Mouse (Mus musculus): ENCODE data around the gene Nudt14. TPM values are rescaled to one million over a fixed set of nuclear protein-coding genes. Genes with fewer than 3 reads are reported as not detected.

The Nudt14 gene
- total and polyA plus RNA-seq, 2 experiments from 2014 or later = 28.2 to 33.9 TPM

- H3K27me3 ChIP-seq (ENCODE audit: control insufficient read depth, insufficient read depth, low read length) = peaks cover 70% of the 10 kb centered on the region
- H3K4me1 ChIP-seq (ENCODE audit: control insufficient read depth, insufficient read depth) = peaks cover 24% of the 10 kb centered on the region
- DNase-seq (ENCODE audit: low spot score) = no peak
- no peaks in the 10 kb centered on the region for H3K9me3 ChIP-seq (replicated peaks; ENCODE audit: control insufficient read depth, low read length)
- no peak for TF ChIP-seq EP300 (IDR thresholded peaks at IDR 0.05; ENCODE audit: low read depth)
- no peak for TF ChIP-seq CTCF (IDR thresholded peaks at IDR 0.05; ENCODE audit: low read depth)
- peak overlapping the region; percentile 22 for H3K9ac ChIP-seq (replicated peaks; ENCODE audit: low read depth, low read length)
- H3K36me3 ChIP-seq (replicated peaks; ENCODE audit: control insufficient read depth, insufficient read depth, low read length) = no peaks in the 10 kb centered on the region
- H3K27ac ChIP-seq (ENCODE audit: low read depth) = peak overlapping the region; percentile 53
- peak; percentile 41 for ATAC-seq (ENCODE audit: insufficient read depth, low read depth)
- H3K4me3 ChIP-seq (ENCODE audit: low read depth, low read length) = peak overlapping the region; percentile 53
- H3K4me2 ChIP-seq (ENCODE audit: low read depth, low read length) = peak overlapping the region; percentile 81
- 2% methylated on average over 98 of the region's 124 CpGs for WGBS
Measured at GRCm38 (mm10) chr12:112928401-112929241, 13.3 kb downstream of the Nudt14 start.

GRCm38 (mm10) chr12:112927265-112927664 is 14.7 kb downstream of the Nudt14 start:
- ATAC-seq (ENCODE audit: insufficient read depth, low read depth) = no peak
- no peaks in the 10 kb centered on the region for H3K9me3 ChIP-seq (replicated peaks; ENCODE audit: control insufficient read depth, low read length)
- 0 out of 2 replicates have a peak overlapping the region, but pooled peaks have one; percentile 13 for H3K4me2 ChIP-seq (ENCODE audit: low read depth, low read length)
- 65% methylated on average over 14 of the region's 14 CpGs for WGBS
- no peaks in the 10 kb centered on the region for H3K36me3 ChIP-seq (replicated peaks; ENCODE audit: control insufficient read depth, insufficient read depth, low read length)
- no peak overlapping the region for H3K4me3 ChIP-seq (ENCODE audit: low read depth, low read length)
- peaks cover 77% of the 10 kb centered on the region for H3K27me3 ChIP-seq (ENCODE audit: control insufficient read depth, insufficient read depth, low read length)
- no peak for TF ChIP-seq EP300 (IDR thresholded peaks at IDR 0.05; ENCODE audit: low read depth)
- no peak for TF ChIP-seq CTCF (IDR thresholded peaks at IDR 0.05; ENCODE audit: low read depth)
- no peak for DNase-seq (ENCODE audit: low spot score)
- H3K9ac ChIP-seq (replicated peaks; ENCODE audit: low read depth, low read length) = no peak overlapping the region
- H3K4me1 ChIP-seq (ENCODE audit: control insufficient read depth, insufficient read depth) = peaks cover 20% of the 10 kb centered on the region
- H3K27ac ChIP-seq (ENCODE audit: low read depth) = no peak overlapping the region

GRCm38 (mm10) chr12:112925950-112926349 is 16.0 kb downstream of the Nudt14 start:
- H3K4me2 ChIP-seq (ENCODE audit: low read depth, low read length) = no peak overlapping the region
- WGBS = 86% methylated on average over 6 of the region's 6 CpGs
- H3K9ac ChIP-seq (replicated peaks; ENCODE audit: low read depth, low read length) = no peak overlapping the region
- no peaks in the 10 kb centered on the region for H3K36me3 ChIP-seq (replicated peaks; ENCODE audit: control insufficient read depth, insufficient read depth, low read length)
- no peak overlapping the region for H3K4me3 ChIP-seq (ENCODE audit: low read depth, low read length)
- peaks cover 21% of the 10 kb centered on the region for H3K4me1 ChIP-seq (ENCODE audit: control insufficient read depth, insufficient read depth)
- no peaks in the 10 kb centered on the region for H3K9me3 ChIP-seq (replicated peaks; ENCODE audit: control insufficient read depth, low read length)
- peak; percentile 40 for TF ChIP-seq CTCF (IDR thresholded peaks at IDR 0.05; ENCODE audit: low read depth)
- no peak for TF ChIP-seq EP300 (IDR thresholded peaks at IDR 0.05; ENCODE audit: low read depth)
- DNase-seq (ENCODE audit: low spot score) (no peak), ATAC-seq (ENCODE audit: insufficient read depth, low read depth) (no peak)
- H3K27me3 ChIP-seq (ENCODE audit: control insufficient read depth, insufficient read depth, low read length) = peaks cover 70% of the 10 kb centered on the region
- H3K27ac ChIP-seq (ENCODE audit: low read depth) = no peak overlapping the region

GRCm38 (mm10) chr12:112922541-112922940 is 19.4 kb downstream of the Nudt14 start:
- no peak overlapping the region for H3K27ac ChIP-seq (ENCODE audit: low read depth)
- peaks cover 77% of the 10 kb centered on the region for H3K27me3 ChIP-seq (ENCODE audit: control insufficient read depth, insufficient read depth, low read length)
- no peaks in the 10 kb centered on the region for H3K36me3 ChIP-seq (replicated peaks; ENCODE audit: control insufficient read depth, insufficient read depth, low read length)

GRCm38 (mm10) chr12:112921518-112921917 is 20.4 kb downstream of the Nudt14 start:
- Histone ChIP-seq H3K9me3 (replicated peaks; ENCODE audit: control insufficient read depth, low read length) (no peaks in the 10 kb centered on the region), H3K27me3 (ENCODE audit: control insufficient read depth, insufficient read depth, low read length) (peaks cover 67% of the 10 kb centered on the region), H3K9ac (replicated peaks; ENCODE audit: low read depth, low read length) (no peak overlapping the region), H3K4me2 (ENCODE audit: low read depth, low read length) (no peak overlapping the region), H3K36me3 (replicated peaks; ENCODE audit: control insufficient read depth, insufficient read depth, low read length) (no peaks in the 10 kb centered on the region), H3K4me3 (ENCODE audit: low read depth, low read length) (no peak overlapping the region), H3K27ac (ENCODE audit: low read depth) (no peak overlapping the region), H3K4me1 (ENCODE audit: control insufficient read depth, insufficient read depth) (peaks cover 19% of the 10 kb centered on the region)
- DNase-seq (ENCODE audit: low spot score) (peak; percentile 77), ATAC-seq (ENCODE audit: insufficient read depth, low read depth) (peak; percentile 59)
- 45% methylated on average over 12 of the region's 12 CpGs for WGBS
- no peak for TF ChIP-seq CTCF (IDR thresholded peaks at IDR 0.05; ENCODE audit: low read depth)
- TF ChIP-seq EP300 (IDR thresholded peaks at IDR 0.05; ENCODE audit: low read depth) = no peak

More at GRCm38 (mm10) chr12:112922541-112922940, 19.4 kb downstream of the Nudt14 start:
- DNase-seq (ENCODE audit: low spot score) (no peak), ATAC-seq (ENCODE audit: insufficient read depth, low read depth) (no peak)
- WGBS = 54% methylated on average over 3 of the region's 3 CpGs
- no peak overlapping the region for H3K4me3 ChIP-seq (ENCODE audit: low read depth, low read length)
- H3K4me2 ChIP-seq (ENCODE audit: low read depth, low read length) = no peak overlapping the region
- H3K4me1 ChIP-seq (ENCODE audit: control insufficient read depth, insufficient read depth) = peaks cover 11% of the 10 kb centered on the region
- no peaks in the 10 kb centered on the region for H3K9me3 ChIP-seq (replicated peaks; ENCODE audit: control insufficient read depth, low read length)
- H3K9ac ChIP-seq (replicated peaks; ENCODE audit: low read depth, low read length) = no peak overlapping the region
- TF ChIP-seq EP300 (IDR thresholded peaks at IDR 0.05; ENCODE audit: low read depth) (no peak), CTCF (IDR thresholded peaks at IDR 0.05; ENCODE audit: low read depth) (no peak)

Measured in heart, postnatal 0 days (tissue).